Mouse (Mus musculus) hindbrain, postnatal 0 days (tissue): ENCODE data around the gene Ubqln4. TPM values are rescaled to one million over a fixed set of nuclear protein-coding genes. Genes with fewer than 3 reads are reported as not detected.

Source experiments
- ATAC-seq: fragments of 200-750 bp; cut with Nextera tagmentation; 2 replicates; pipeline ENCODE4 v1.8.0; 2017; ENCODE audit warnings: mild to moderate bottlenecking, moderate TSS enrichment, moderate library complexity
- DNase-seq: peaks from one replicate; pipeline ENCODE4 v3.0.0-alpha.2; 2015; ENCODE audit warnings: low spot score
- H3K27ac ChIP-seq: fragments of 300-500 bp; sonication (generic); 2 replicates; pipeline ENCODE4 v1.5.1; 2014; ENCODE audit warnings: mild to moderate bottlenecking
- H3K27me3 ChIP-seq: fragments of 300-500 bp; sonication (generic); 2 replicates; pipeline ENCODE4 v1.6.1; 2014; ENCODE audit warnings: low read length, mixed read lengths; ENCODE audit not compliant: insufficient read depth
- H3K36me3 ChIP-seq: fragments of 300-500 bp; sonication (generic); 2 replicates; pipeline ENCODE4 v1.6.1; 2014; ENCODE audit warnings: low read length, mixed read lengths; ENCODE audit not compliant: insufficient read depth
- H3K4me1 ChIP-seq: fragments of 300-500 bp; sonication (generic); 2 replicates; pipeline ENCODE4 v1.6.1; 2014; ENCODE audit warnings: antibody characterized with exemption, low read length, mixed read lengths; ENCODE audit not compliant: insufficient read depth
- H3K4me2 ChIP-seq: fragments of 300-500 bp; sonication (generic); 2 replicates; pipeline ENCODE4 v1.6.1; 2014; ENCODE audit warnings: low read depth, mild to moderate bottlenecking, low read length, moderate library complexity, mixed read lengths
- H3K4me3 ChIP-seq: fragments of 300-500 bp; sonication (generic); 2 replicates; pipeline ENCODE4 v1.5.1; 2014; ENCODE audit warnings: low read length
- H3K9ac ChIP-seq: fragments of 300-500 bp; sonication (generic); replicated peaks from 2 replicates; pipeline ENCODE4 v1.6.1; 2014; ENCODE audit warnings: mild to moderate bottlenecking, low read length, moderate library complexity, mixed read lengths
- H3K9me3 ChIP-seq: fragments of 300-500 bp; sonication (generic); 2 replicates; pipeline ENCODE4 v1.6.1; 2016; ENCODE audit warnings: low read length, mixed read lengths
- CTCF ChIP-seq: IDR thresholded peaks from 2 replicates; pipeline ENCODE4 v1.5.1; 2016; ENCODE audit warnings: antibody characterized with exemption, control low read depth, low read depth
- WGBS: fragments of 180-500 bp; shearing (Covaris S2); extraction: QIAGEN DNeasy Blood & Tissue Kit; methylation state at CpG from one replicate; pipeline ENCODE4 v1.1.7; 2014; 5-methylcytosine and 5-hydroxymethylcytosine counted together
- polyA plus RNA-seq: library from polyadenylated mRNA; unstranded; fragments of >200 nt; fragmentation: Nextera tagmentation; extraction: Ambion mirVana; gene quantifications from 2 replicates; pipeline ENCODE4 v1.2.1, GENCODE M21; 2015
- total RNA-seq: library from RNA; depleted of rRNA; stranded (reverse); fragments of >200 nt; gene quantifications from 2 replicates; pipeline ENCODE4 v1.2.3, GENCODE M21; 2014

Ubqln4 gene
- total and polyA plus RNA-seq, 2 experiments from 2014 or later, result 29.8 to 131 TPM

- H3K4me3 ChIP-seq, result no peak overlapping the region
- WGBS, result 79% methylated on average over 6 of the region's 6 CpGs
Measured at GRCm38 (mm10) chr3:88546674-88547418, 6.7 kb upstream of the Ubqln4 start.

DNA sequence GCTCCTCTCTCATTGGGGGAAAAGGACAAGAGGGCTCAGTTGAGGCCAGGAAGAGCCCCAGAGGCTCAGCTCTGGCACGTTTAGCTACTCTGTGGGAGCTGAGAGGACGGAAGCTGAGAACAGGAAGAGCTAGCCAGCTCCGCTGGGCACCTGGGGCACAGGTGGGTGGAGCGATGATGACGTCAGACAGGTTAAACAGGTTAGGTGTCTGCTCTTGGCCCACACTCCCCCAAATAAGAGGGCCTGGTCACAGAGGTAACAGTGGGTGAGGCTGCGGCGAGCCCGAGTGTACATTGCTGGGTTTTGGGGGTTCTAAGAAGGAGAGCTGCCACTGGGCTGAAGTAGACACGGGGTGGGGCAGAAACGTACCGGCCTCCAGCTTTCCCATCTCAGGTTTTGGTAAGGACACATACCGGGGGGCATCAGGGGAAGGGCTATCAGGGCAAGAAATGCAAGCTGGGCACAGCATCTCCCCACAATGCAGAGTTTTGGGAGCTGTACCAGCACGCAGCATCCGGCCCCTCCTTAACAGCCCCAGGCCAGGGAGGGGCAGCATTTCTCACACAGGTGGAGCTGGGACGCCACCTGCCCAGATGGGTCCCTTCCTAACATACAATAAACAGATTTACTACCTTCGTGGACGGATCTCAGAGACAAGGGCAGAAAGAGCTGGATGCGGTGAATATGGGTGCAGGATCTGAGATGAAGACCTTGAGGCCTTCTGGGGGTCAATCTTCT, 5.2 kb upstream of the Ubqln4 start, which contains the start of gene Rab25:
Rab25 (minus strand) TSS at position 121 of the 738 bp plus-strand sequence.
- no peaks in the 10 kb centered on the region for H3K4me1 ChIP-seq
- DNase-seq (no peak), ATAC-seq (no peak)
- H3K27me3 ChIP-seq, result no peaks in the 10 kb centered on the region
- H3K9ac ChIP-seq, result no peak within 1 kb of the TSS
- H3K4me3 ChIP-seq, result no peak within 1 kb of the TSS
- no peak for TF ChIP-seq CTCF
- H3K36me3 ChIP-seq, result no peaks in the 10 kb centered on the region
- no peak within 1 kb of the TSS for H3K27ac ChIP-seq
- H3K9me3 ChIP-seq, result no peaks in the 10 kb centered on the region
- no peak within 1 kb of the TSS for H3K4me2 ChIP-seq
- WGBS, result 57% methylated on average over 18 of the region's 18 CpGs

More at GRCm38 (mm10) chr3:88546674-88547418, 6.7 kb upstream of the Ubqln4 start:
- ATAC-seq, result no peak
- peaks cover 2% of the 10 kb centered on the region for H3K4me1 ChIP-seq
- H3K27ac ChIP-seq, result no peak overlapping the region
- no peak for DNase-seq
- H3K36me3 ChIP-seq, result no peaks in the 10 kb centered on the region
- no peak for TF ChIP-seq CTCF
- no peaks in the 10 kb centered on the region for H3K27me3 ChIP-seq
- H3K4me2 ChIP-seq, result no peak overlapping the region
- no peak overlapping the region for H3K9ac ChIP-seq
- no peaks in the 10 kb centered on the region for H3K9me3 ChIP-seq

DNA sequence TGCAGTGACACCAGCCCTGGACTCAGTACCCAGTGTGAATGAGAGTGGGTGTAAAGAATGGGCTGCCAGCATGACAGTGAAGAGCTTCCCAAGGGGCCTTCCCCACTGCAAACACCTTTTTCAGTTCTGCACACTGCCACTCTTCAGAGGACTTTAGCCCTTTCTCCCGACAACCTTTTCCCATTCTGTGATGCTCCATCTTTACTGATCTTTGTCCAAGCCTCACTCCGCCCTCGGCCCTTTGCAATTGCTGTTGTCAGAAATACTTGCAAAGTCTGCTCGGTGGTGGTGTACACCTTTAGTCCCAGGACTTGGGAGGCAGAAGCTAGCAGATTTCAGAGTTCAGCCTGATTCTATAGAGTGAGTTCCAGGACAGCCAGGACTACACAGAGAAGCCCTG, 2.0 kb upstream of the Ubqln4 start:
- H3K36me3 ChIP-seq, result peaks cover 7% of the 10 kb centered on the region
- no peaks in the 10 kb centered on the region for H3K27me3 ChIP-seq
- ATAC-seq, result no peak
- no peak overlapping the region for H3K27ac ChIP-seq
- no peak for DNase-seq
- no peak overlapping the region for H3K4me3 ChIP-seq
- H3K4me2 ChIP-seq, result peak overlapping the region; percentile 91; the same call in 1 of the 2 replicates
- no peak overlapping the region for H3K9ac ChIP-seq
- 75% methylated on average over 4 of the region's 4 CpGs for WGBS
- 0 out of 2 replicates have a peak, but pooled peaks cover 5% of the 10 kb centered on the region for H3K4me1 ChIP-seq
- no peaks in the 10 kb centered on the region for H3K9me3 ChIP-seq
- no peak for TF ChIP-seq CTCF

- Histone ChIP-seq H3K9ac (peak overlapping the region; percentile 96), H3K36me3 (peaks cover 13% of the 10 kb centered on the region), H3K27me3 (no peaks in the 10 kb centered on the region), H3K9me3 (no peaks in the 10 kb centered on the region), H3K4me3 (peak overlapping the region; percentile 92), H3K4me2 (peak overlapping the region; percentile 91), H3K4me1 (0 out of 2 replicates have a peak, but pooled peaks cover 5% of the 10 kb centered on the region), H3K27ac (peak overlapping the region; percentile 97)
- ATAC-seq (no peak), DNase-seq (no peak)
- 25% methylated on average over 16 of the region's 16 CpGs for WGBS
- TF ChIP-seq CTCF, result no peak
Measured at GRCm38 (mm10) chr3:88552082-88552645, 1.4 kb upstream of the Ubqln4 start.

GRCm38 (mm10) chr3:88552676-88553524, 658 bp upstream of the Ubqln4 start, which contains the start of gene Lamtor2:
Gene Lamtor2, minus strand, starts transcription at chr3:88553074.
- no peak for TF ChIP-seq CTCF
- H3K4me3 ChIP-seq, result peak within 1 kb of the TSS; percentile 92
- H3K4me2 ChIP-seq, result peak within 1 kb of the TSS; percentile 91
- H3K4me1 ChIP-seq, result 0 out of 2 replicates have a peak, but pooled peaks cover 5% of the 10 kb centered on the region
- peak; percentile 91 for ATAC-seq
- H3K36me3 ChIP-seq, result peaks cover 19% of the 10 kb centered on the region
- peak; percentile 99 for DNase-seq
- H3K27ac ChIP-seq, result peak within 1 kb of the TSS; percentile 97
- H3K27me3 ChIP-seq, result no peaks in the 10 kb centered on the region
- H3K9ac ChIP-seq, result peak within 1 kb of the TSS; percentile 96
- H3K9me3 ChIP-seq, result no peaks in the 10 kb centered on the region
- WGBS, result under 1% methylated on average over 48 of the region's 48 CpGs
